Mouse (Mus musculus) kidney, adult 2 months (tissue): ENCODE data around the gene Lrrc15. TPM values are rescaled to one million over a fixed set of nuclear protein-coding genes. Genes with fewer than 3 reads are reported as not detected.
A peak's percentile ranks its signal among the peaks of the same experiment; 100 is the strongest.

Source experiments
- DNase-seq: peaks from one replicate; pipeline ENCODE4 v3.0.0; 2021
- H3K27ac ChIP-seq: fragments of 200-500 bp; 2 replicates; pipeline ENCODE4 v1.5.1; 2012; ENCODE audit warnings: low read depth, low read length, control low read depth, inconsistent platforms; ENCODE audit not compliant: insufficient read depth
- H3K27me3 ChIP-seq: fragments of 200-500 bp; replicated peaks from 2 replicates; pipeline ENCODE4 v1.6.1; 2012; ENCODE audit warnings: mild to moderate bottlenecking, moderate library complexity, low read length, inconsistent platforms; ENCODE audit not compliant: control insufficient read depth, insufficient read depth
- H3K36me3 ChIP-seq: fragments of 200-500 bp; 2 replicates; pipeline ENCODE4 v1.6.1; 2012; ENCODE audit warnings: mild to moderate bottlenecking, moderate library complexity, low read length, inconsistent platforms; ENCODE audit not compliant: control insufficient read depth, insufficient read depth
- H3K4me1 ChIP-seq: fragments of 200-500 bp; 2 replicates; pipeline ENCODE4 v1.6.1; 2011; ENCODE audit warnings: low read length; ENCODE audit not compliant: control insufficient read depth, insufficient read depth
- H3K4me3 ChIP-seq: fragments of 200-500 bp; 2 replicates; pipeline ENCODE4 v1.5.1; 2011; ENCODE audit warnings: mild to moderate bottlenecking, low read depth, low read length, control low read depth; ENCODE audit not compliant: insufficient read depth
- CTCF ChIP-seq: fragments of 200-500 bp; conservative IDR thresholded peaks from 2 replicates; pipeline ENCODE4 v1.5.1; 2011; ENCODE audit warnings: low read depth, mild to moderate bottlenecking, control low read depth, low read length, moderate library complexity, mixed read lengths; ENCODE audit not compliant: insufficient read depth, insufficient read length
- POLR2A ChIP-seq: fragments of 200-500 bp; IDR thresholded peaks from one replicate; pipeline ENCODE4 v1.6.1; 2011; ENCODE audit warnings: low read depth, low read length, control low read depth
- WGBS: fragments of 180-500 bp; shearing (Covaris S2); methylation state at CpG from one replicate; pipeline ENCODE4 v1.1.7; 2018; 5-methylcytosine and 5-hydroxymethylcytosine counted together
- polyA plus RNA-seq: library from polyadenylated mRNA; depleted of rRNA; stranded (reverse); fragments of >200 nt; gene quantifications from 2 replicates; pipeline ENCODE4 v1.2.3, GENCODE M21; 2012; rRNA removed

The Lrrc15 gene
- polyA plus RNA-seq: 0.01 TPM in 1 of 2 replicates, not detected in the other

- H3K36me3 ChIP-seq: no peaks in the 10 kb centered on the region
- H3K27ac ChIP-seq: no peak within 1 kb of the TSS
- H3K4me3 ChIP-seq: no peak within 1 kb of the TSS
- H3K4me1 ChIP-seq: no peaks in the 10 kb centered on the region
- no peak for TF ChIP-seq POLR2A
- no peak for TF ChIP-seq CTCF
- peak; percentile 27 for DNase-seq
- H3K27me3 ChIP-seq: no peaks in the 10 kb centered on the region
- 4% methylated on average over 34 of the region's 34 CpGs for WGBS
These were observed at the start of gene Lrrc15 for GRCm38 (mm10) chr16:30282844-30283495. Gene Lrrc15 (minus strand): TSS chr16:30283256.

GRCm38 (mm10) chr16:30314236-30314635 lies 31.2 kb upstream of the Lrrc15 start:
- Histone ChIP-seq H3K27me3 (no peaks in the 10 kb centered on the region), H3K4me3 (no peak overlapping the region), H3K27ac (no peak overlapping the region), H3K36me3 (peaks cover 5% of the 10 kb centered on the region; the same call in 1 of the 2 replicates), H3K4me1 (peaks cover 3% of the 10 kb centered on the region; the same call in 1 of the 2 replicates)
- TF ChIP-seq CTCF: no peak
- TF ChIP-seq POLR2A: no peak
- peak; percentile 13 for DNase-seq

- Histone ChIP-seq H3K27ac (no peak within 1 kb of the TSS), H3K4me1 (peaks cover 3% of the 10 kb centered on the region; the same call in 1 of the 2 replicates), H3K27me3 (no peaks in the 10 kb centered on the region), H3K4me3 (no peak within 1 kb of the TSS; the same call in 1 of the 2 replicates), H3K36me3 (peaks cover 4% of the 10 kb centered on the region; the same call in 1 of the 2 replicates)
- TF ChIP-seq POLR2A: no peak
- DNase-seq: no peak
These were observed 27.6 kb upstream of the Lrrc15 start, which contains the start of gene Gp5 for GRCm38 (mm10) chr16:30310647-30311046. Gene Gp5 (minus strand): TSS chr16:30310779.

- DNase-seq: no peak
- TF ChIP-seq POLR2A: no peak
- no peak for TF ChIP-seq CTCF
- peaks cover 3% of the 10 kb centered on the region; the same call in 1 of the 2 replicates for H3K4me1 ChIP-seq
- peaks cover 2% of the 10 kb centered on the region; the same call in 1 of the 2 replicates for H3K36me3 ChIP-seq
- 68% methylated on average over 8 of the region's 8 CpGs for WGBS
- H3K27me3 ChIP-seq: no peaks in the 10 kb centered on the region
- H3K4me3 ChIP-seq: no peak overlapping the region
- no peak overlapping the region for H3K27ac ChIP-seq
These were observed 27.1 kb upstream of the Lrrc15 start for GRCm38 (mm10) chr16:30310171-30310515.

GRCm38 (mm10) chr16:30309395-30310170 lies 26.5 kb upstream of the Lrrc15 start:
- Histone ChIP-seq H3K27ac (no peak overlapping the region), H3K36me3 (no peaks in the 10 kb centered on the region; the same call in 1 of the 2 replicates), H3K27me3 (no peaks in the 10 kb centered on the region), H3K4me1 (peaks cover 3% of the 10 kb centered on the region; the same call in 1 of the 2 replicates), H3K4me3 (no peak overlapping the region; the same call in 1 of the 2 replicates)
- no peak for TF ChIP-seq CTCF
- no peak for TF ChIP-seq POLR2A
- WGBS: 18% methylated on average over 34 of the region's 34 CpGs
- DNase-seq: peak; percentile 17

- Histone ChIP-seq H3K36me3 (no peaks in the 10 kb centered on the region), H3K27me3 (no peaks in the 10 kb centered on the region), H3K4me1 (peaks cover 3% of the 10 kb centered on the region; the same call in 1 of the 2 replicates), H3K27ac (no peak overlapping the region), H3K4me3 (peak overlapping the region; percentile 39)
- peak; percentile 21 for DNase-seq
- 1% methylated on average over 72 of the region's 72 CpGs for WGBS
- peak; percentile 21; the same call in 1 of the 2 replicates for TF ChIP-seq CTCF
- no peak for TF ChIP-seq POLR2A
These were observed 25.7 kb upstream of the Lrrc15 start for GRCm38 (mm10) chr16:30308616-30309394.
